Mouse (Mus musculus) ES-Bruce4 (cell line): ENCODE results near the gene Dusp18. TPM values are rescaled to one million over a fixed set of nuclear protein-coding genes. Genes with fewer than 3 reads are reported as not detected.

Experiments used
- H3K27ac ChIP-seq: 2 replicates; pipeline ENCODE4 v1.5.1; 2012; ENCODE audit warnings: low read length, inconsistent platforms; ENCODE audit not compliant: insufficient read depth
- H3K27me3 ChIP-seq: 2 replicates; pipeline ENCODE4 v1.6.1; 2012; ENCODE audit warnings: mild to moderate bottlenecking, low read length, inconsistent platforms; ENCODE audit not compliant: control insufficient read depth, poor library complexity, insufficient read depth, severe bottlenecking
- H3K36me3 ChIP-seq: 2 replicates; pipeline ENCODE4 v1.6.1; 2012; ENCODE audit warnings: inconsistent platforms, mild to moderate bottlenecking, low read length, moderate library complexity; ENCODE audit not compliant: control insufficient read depth, poor library complexity, insufficient read depth, severe bottlenecking
- H3K4me1 ChIP-seq: one replicate; pipeline ENCODE4 v1.8.1; 2011; ENCODE audit warnings: low read length; ENCODE audit not compliant: control insufficient read depth, insufficient read depth
- H3K4me3 ChIP-seq: 2 replicates; pipeline ENCODE4 v1.5.1; 2011; ENCODE audit warnings: low read depth, mild to moderate bottlenecking, low read length
- H3K9ac ChIP-seq: 2 replicates; pipeline ENCODE4 v1.6.1; 2012; ENCODE audit warnings: low read depth, mild to moderate bottlenecking, inconsistent platforms; ENCODE audit not compliant: poor library complexity, severe bottlenecking
- H3K9me3 ChIP-seq: replicated peaks from 2 replicates; pipeline ENCODE4 v1.6.1; 2012; ENCODE audit warnings: mild to moderate bottlenecking, low read length, inconsistent platforms; ENCODE audit not compliant: control insufficient read depth, poor library complexity, insufficient read depth, severe bottlenecking
- CTCF ChIP-seq: IDR thresholded peaks from one replicate; pipeline ENCODE4 v1.8.1; 2011; ENCODE audit warnings: low read depth, low read length
- EP300 ChIP-seq: IDR thresholded peaks from 2 replicates; pipeline ENCODE4 v1.6.1; 2011; ENCODE audit warnings: low read depth, low read length; ENCODE audit not compliant: insufficient read depth
- POLR2A ChIP-seq: IDR thresholded peaks from one replicate; pipeline ENCODE4 v1.8.1; 2011; ENCODE audit warnings: low read length; ENCODE audit not compliant: insufficient read depth
- polyA plus RNA-seq: library from polyadenylated mRNA; stranded (reverse); fragments of >200 nt; gene quantifications from 2 replicates; pipeline ENCODE4 v1.2.4, GENCODE M21; 2011; ENCODE audit warnings: low read depth; ENCODE audit not compliant: missing spikeins, insufficient read depth, insufficient read length

Dusp18 gene
- polyA plus RNA-seq, 1 experiment, result 3.3 TPM

GRCm38 (mm10) chr11:3851872-3852271, 43.2 kb upstream of the Dusp18 start:
- no peaks in the 10 kb centered on the region for H3K36me3 ChIP-seq
- no peak overlapping the region for H3K9ac ChIP-seq
- H3K27me3 ChIP-seq, result no peaks in the 10 kb centered on the region
- H3K4me3 ChIP-seq, result no peak overlapping the region
- no peak overlapping the region for H3K27ac ChIP-seq
- no peaks in the 10 kb centered on the region for H3K4me1 ChIP-seq
- TF ChIP-seq POLR2A (no peak), CTCF (no peak), EP300 (no peak)
- H3K9me3 ChIP-seq, result 0 out of 2 replicates have a peak, but pooled peaks cover 3% of the 10 kb centered on the region

DNA sequence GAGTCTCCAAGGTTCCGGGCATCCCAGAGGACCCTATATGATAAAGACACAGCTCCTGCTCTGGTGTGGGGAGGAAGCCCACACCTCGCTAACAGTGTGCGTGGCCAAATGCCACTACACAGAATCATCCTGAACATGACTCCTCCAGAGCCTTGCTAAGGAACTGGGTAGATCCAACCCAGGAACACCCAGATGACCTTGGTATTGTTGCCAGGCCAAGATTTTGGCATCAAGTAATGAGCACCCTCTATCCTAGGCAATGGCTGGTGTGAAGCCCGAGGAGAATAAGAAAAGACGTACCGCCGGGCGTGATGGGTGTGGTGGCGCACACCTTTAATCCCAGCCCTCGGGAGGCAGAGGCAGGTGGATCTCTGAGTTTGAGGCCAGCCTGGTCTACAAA, 42.0 kb upstream of the Dusp18 start:
- no peak for TF ChIP-seq CTCF
- H3K9me3 ChIP-seq, result 0 out of 2 replicates have a peak, but pooled peaks cover 3% of the 10 kb centered on the region

GRCm38 (mm10) chr11:3853481-3854034, 41.5 kb upstream of the Dusp18 start:
- Histone ChIP-seq H3K9me3 (0 out of 2 replicates have a peak, but pooled peaks cover 3% of the 10 kb centered on the region), H3K9ac (no peak overlapping the region), H3K4me3 (no peak overlapping the region), H3K27me3 (no peaks in the 10 kb centered on the region), H3K27ac (no peak overlapping the region), H3K4me1 (no peaks in the 10 kb centered on the region), H3K36me3 (no peaks in the 10 kb centered on the region)
- TF ChIP-seq POLR2A (no peak), EP300 (no peak), CTCF (no peak)

More for the DNA sequence above, 42.0 kb upstream of the Dusp18 start:
- Histone ChIP-seq H3K4me3 (no peak overlapping the region), H3K9ac (no peak overlapping the region), H3K27ac (no peak overlapping the region), H3K27me3 (no peaks in the 10 kb centered on the region), H3K4me1 (no peaks in the 10 kb centered on the region), H3K36me3 (no peaks in the 10 kb centered on the region)

DNA sequence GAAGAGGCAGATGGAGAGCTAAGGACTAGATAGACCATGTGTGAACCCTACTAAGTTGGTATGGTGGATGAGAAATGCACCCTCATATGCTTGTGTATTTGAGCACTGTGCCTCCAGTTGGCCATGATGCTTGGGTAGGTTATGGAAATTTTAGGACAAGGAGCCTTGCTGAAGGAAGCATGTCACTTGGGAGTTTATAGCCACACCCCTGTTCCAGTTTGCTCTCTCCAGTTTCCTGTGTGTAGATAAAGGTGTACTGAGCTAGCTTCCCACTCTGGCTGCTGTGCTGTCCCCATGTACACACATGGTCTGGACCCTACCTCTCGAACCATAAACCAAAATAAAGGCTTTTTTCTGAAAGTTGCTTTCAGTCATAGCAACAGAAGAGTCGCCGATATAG, 40.9 kb upstream of the Dusp18 start:
- H3K36me3 ChIP-seq, result no peaks in the 10 kb centered on the region
- H3K27ac ChIP-seq, result no peak overlapping the region
- no peak overlapping the region for H3K9ac ChIP-seq
- H3K4me3 ChIP-seq, result no peak overlapping the region
- TF ChIP-seq POLR2A, result no peak
- TF ChIP-seq CTCF, result no peak
- no peak for TF ChIP-seq EP300
- H3K4me1 ChIP-seq, result no peaks in the 10 kb centered on the region
- no peaks in the 10 kb centered on the region for H3K27me3 ChIP-seq
- 0 out of 2 replicates have a peak, but pooled peaks cover 3% of the 10 kb centered on the region for H3K9me3 ChIP-seq

GRCm38 (mm10) chr11:3855846-3856245, 39.2 kb upstream of the Dusp18 start:
- Histone ChIP-seq H3K9me3 (0 out of 2 replicates have a peak, but pooled peaks cover 3% of the 10 kb centered on the region), H3K4me3 (no peak overlapping the region), H3K36me3 (no peaks in the 10 kb centered on the region), H3K27me3 (no peaks in the 10 kb centered on the region), H3K9ac (no peak overlapping the region), H3K4me1 (no peaks in the 10 kb centered on the region), H3K27ac (no peak overlapping the region)
- TF ChIP-seq POLR2A (no peak), EP300 (no peak), CTCF (no peak)

DNA sequence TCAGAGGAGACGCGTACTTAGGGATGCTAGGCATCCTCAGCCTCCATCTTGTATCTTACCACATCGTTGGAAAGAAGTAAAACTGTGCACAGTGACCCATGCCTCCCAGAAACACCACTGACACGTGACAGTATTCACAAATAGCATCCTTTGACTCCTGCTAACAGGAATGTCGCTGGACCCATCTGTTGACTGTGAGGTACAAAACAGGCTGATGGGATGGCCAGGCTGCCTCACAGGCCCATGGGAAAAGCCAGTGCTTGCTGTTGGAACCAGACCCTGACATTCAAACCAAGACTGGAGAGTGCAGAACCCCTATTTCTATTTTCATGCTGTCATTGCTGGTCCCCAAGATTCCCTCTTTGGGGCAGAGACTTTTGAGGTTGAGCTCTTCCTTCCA, 37.1 kb upstream of the Dusp18 start:
- H3K27me3 ChIP-seq, result 0 out of 2 replicates have a peak, but pooled peaks cover 3% of the 10 kb centered on the region
- H3K4me1 ChIP-seq, result no peaks in the 10 kb centered on the region
- no peak overlapping the region for H3K4me3 ChIP-seq
- H3K36me3 ChIP-seq, result no peaks in the 10 kb centered on the region
- H3K9me3 ChIP-seq, result 0 out of 2 replicates have a peak, but pooled peaks cover 3% of the 10 kb centered on the region
- H3K27ac ChIP-seq, result no peak overlapping the region
- no peak overlapping the region for H3K9ac ChIP-seq
- TF ChIP-seq CTCF (no peak), EP300 (no peak), POLR2A (no peak)
